Mouse (Mus musculus) heart, embryonic 16.5 days (tissue): ENCODE data around the gene Ppp1r37. TPM values are rescaled to one million over a fixed set of nuclear protein-coding genes. Genes with fewer than 3 reads are reported as not detected.
A peak's percentile ranks its signal among the peaks of the same experiment; 100 is the strongest.

Experiments used
- ATAC-seq: fragments of 200-750 bp; cut with Nextera tagmentation; replicated peaks from 2 replicates; pipeline ENCODE4 v1.8.0; 2017; ENCODE audit warnings: moderate number of reproducible peaks; ENCODE audit not compliant: insufficient read depth, low FRiP score; ENCODE audit errors: extremely low read depth
- H3K27ac ChIP-seq: fragments of 300-500 bp; sonication (generic); 2 replicates; pipeline ENCODE4 v1.5.1; 2014; ENCODE audit warnings: mild to moderate bottlenecking, low read length, control low read depth, moderate library complexity
- H3K27me3 ChIP-seq: fragments of 300-500 bp; sonication (generic); 2 replicates; pipeline ENCODE4 v1.6.1; 2014; ENCODE audit warnings: low read length, mixed read lengths; ENCODE audit not compliant: control insufficient read depth, insufficient read depth
- H3K36me3 ChIP-seq: fragments of 300-500 bp; sonication (generic); 2 replicates; pipeline ENCODE4 v1.6.1; 2014; ENCODE audit not compliant: control insufficient read depth, insufficient read depth
- H3K4me1 ChIP-seq: fragments of 300-500 bp; sonication (generic); 2 replicates; pipeline ENCODE4 v1.6.1; 2014; ENCODE audit warnings: low read length, mixed read lengths; ENCODE audit not compliant: control insufficient read depth, insufficient read depth
- H3K4me2 ChIP-seq: fragments of 300-500 bp; sonication (generic); 2 replicates; pipeline ENCODE4 v1.6.1; 2014; ENCODE audit warnings: low read depth, mild to moderate bottlenecking, control low read depth, low read length
- H3K4me3 ChIP-seq: fragments of 300-500 bp; sonication (generic); 2 replicates; pipeline ENCODE4 v1.5.1; 2014; ENCODE audit warnings: mild to moderate bottlenecking, control low read depth, low read length
- H3K9ac ChIP-seq: fragments of 300-500 bp; sonication (generic); 2 replicates; pipeline ENCODE4 v1.6.1; 2014; ENCODE audit warnings: low read length, control low read depth
- H3K9me3 ChIP-seq: fragments of 300-500 bp; sonication (generic); replicated peaks from 2 replicates; pipeline ENCODE4 v1.6.1; 2016; ENCODE audit warnings: low read length; ENCODE audit not compliant: control insufficient read depth
- WGBS: fragments of 180-500 bp; shearing (Covaris S2); extraction: QIAGEN DNeasy Blood & Tissue Kit; methylation state at CpG from one replicate; pipeline ENCODE4 v1.1.7; 2014; 5-methylcytosine and 5-hydroxymethylcytosine counted together
- polyA plus RNA-seq: library from polyadenylated mRNA; unstranded; fragments of >200 nt; fragmentation: Nextera tagmentation; extraction: Ambion mirVana; gene quantifications from 2 replicates; pipeline ENCODE4 v1.2.1, GENCODE M21; 2015

Ppp1r37 gene
- polyA plus RNA-seq, 1 experiment from 2014 or later = 18.2 TPM

- Histone ChIP-seq H3K27me3 (no peaks in the 10 kb centered on the region), H3K9ac (no peak overlapping the region), H3K4me1 (no peaks in the 10 kb centered on the region), H3K36me3 (peaks cover 47% of the 10 kb centered on the region), H3K9me3 (no peaks in the 10 kb centered on the region), H3K27ac (no peak overlapping the region), H3K4me3 (no peak overlapping the region), H3K4me2 (no peak overlapping the region)
- ATAC-seq = no peak
- whole genome bisulfite sequencing = 82% methylated on average over 10 of the region's 10 CpGs
Measured at GRCm38 (mm10) chr7:19593061-19593730, 30.3 kb upstream of the Ppp1r37 start.

GRCm38 (mm10) chr7:19589917-19590316 lies 27.0 kb upstream of the Ppp1r37 start:
- Histone ChIP-seq H3K4me2 (no peak overlapping the region), H3K4me3 (no peak overlapping the region), H3K9me3 (no peaks in the 10 kb centered on the region), H3K27ac (no peak overlapping the region), H3K27me3 (no peaks in the 10 kb centered on the region), H3K9ac (no peak overlapping the region), H3K4me1 (peaks cover 2% of the 10 kb centered on the region; the same call in 1 of the 2 replicates), H3K36me3 (peaks cover 70% of the 10 kb centered on the region)
- no peak for ATAC-seq
- WGBS = 59% methylated on average over 3 of the region's 3 CpGs

GRCm38 (mm10) chr7:19589207-19589606 lies 26.3 kb upstream of the Ppp1r37 start:
- H3K27ac ChIP-seq = no peak overlapping the region
- 55% methylated on average over 3 of the region's 3 CpGs for WGBS
- peaks cover 2% of the 10 kb centered on the region; the same call in 1 of the 2 replicates for H3K4me1 ChIP-seq
- no peaks in the 10 kb centered on the region for H3K9me3 ChIP-seq
- H3K36me3 ChIP-seq = peaks cover 75% of the 10 kb centered on the region
- no peak for ATAC-seq
- H3K4me3 ChIP-seq = no peak overlapping the region
- no peaks in the 10 kb centered on the region for H3K27me3 ChIP-seq
- H3K4me2 ChIP-seq = no peak overlapping the region
- H3K9ac ChIP-seq = no peak overlapping the region

- no peaks in the 10 kb centered on the region for H3K9me3 ChIP-seq
- no peak overlapping the region for H3K27ac ChIP-seq
- no peak overlapping the region for H3K9ac ChIP-seq
- ATAC-seq = no peak
- H3K27me3 ChIP-seq = no peaks in the 10 kb centered on the region
- peaks cover 82% of the 10 kb centered on the region for H3K36me3 ChIP-seq
- peaks cover 2% of the 10 kb centered on the region; the same call in 1 of the 2 replicates for H3K4me1 ChIP-seq
- WGBS = 75% methylated on average over 46 of the region's 46 CpGs
- no peak overlapping the region for H3K4me2 ChIP-seq
- H3K4me3 ChIP-seq = no peak overlapping the region
Measured at GRCm38 (mm10) chr7:19586269-19586668, 23.4 kb upstream of the Ppp1r37 start.

- 83% methylated on average over 8 of the region's 8 CpGs for WGBS
- no peak for ATAC-seq
- Histone ChIP-seq H3K9ac (no peak overlapping the region), H3K36me3 (peaks cover 39% of the 10 kb centered on the region), H3K4me2 (no peak overlapping the region), H3K4me1 (peaks cover 12% of the 10 kb centered on the region), H3K27me3 (peaks cover 24% of the 10 kb centered on the region), H3K4me3 (no peak overlapping the region), H3K27ac (no peak overlapping the region), H3K9me3 (no peaks in the 10 kb centered on the region)
Measured at GRCm38 (mm10) chr7:19580634-19581033, 17.8 kb upstream of the Ppp1r37 start.

- peaks cover 12% of the 10 kb centered on the region for H3K4me1 ChIP-seq
- no peak overlapping the region for H3K4me3 ChIP-seq
- no peak overlapping the region for H3K27ac ChIP-seq
- H3K9me3 ChIP-seq = no peaks in the 10 kb centered on the region
- no peak overlapping the region for H3K9ac ChIP-seq
- peaks cover 24% of the 10 kb centered on the region for H3K27me3 ChIP-seq
- WGBS = 86% methylated on average over 10 of the region's 10 CpGs
- H3K4me2 ChIP-seq = no peak overlapping the region
- peaks cover 32% of the 10 kb centered on the region for H3K36me3 ChIP-seq
- ATAC-seq = no peak
Measured at GRCm38 (mm10) chr7:19579751-19580150, 16.9 kb upstream of the Ppp1r37 start.

GRCm38 (mm10) chr7:19578436-19578835 lies 15.6 kb upstream of the Ppp1r37 start:
- H3K9ac ChIP-seq = no peak overlapping the region
- H3K4me3 ChIP-seq = no peak overlapping the region
- peaks cover 19% of the 10 kb centered on the region for H3K36me3 ChIP-seq
- H3K4me2 ChIP-seq = no peak overlapping the region
- WGBS = 60% methylated on average over 4 of the region's 4 CpGs
- no peak overlapping the region for H3K27ac ChIP-seq
- peaks cover 15% of the 10 kb centered on the region for H3K4me1 ChIP-seq
- no peaks in the 10 kb centered on the region for H3K9me3 ChIP-seq
- ATAC-seq = 0 out of 2 replicates have a peak, but pooled peaks have one; percentile 4
- H3K27me3 ChIP-seq = peaks cover 24% of the 10 kb centered on the region

GRCm38 (mm10) chr7:19577877-19578414 lies 15.1 kb upstream of the Ppp1r37 start:
- Histone ChIP-seq H3K27me3 (peaks cover 24% of the 10 kb centered on the region), H3K9ac (peak overlapping the region; percentile 54)
- 16% methylated on average over 10 of the region's 10 CpGs for WGBS

GRCm38 (mm10) chr7:19577141-19577852 lies 14.4 kb upstream of the Ppp1r37 start, which contains the start of the genes Zfp296 and Gemin7:
TSS of gene Zfp296 (plus strand) at chr7:19577287.
TSS of gene Gemin7 (minus strand) at chr7:19577595.
- WGBS = under 1% methylated on average over 56 of the region's 56 CpGs
- Histone ChIP-seq H3K4me2 (peak within 1 kb of the TSS; percentile 85), H3K9me3 (no peaks in the 10 kb centered on the region), H3K27me3 (peaks cover 24% of the 10 kb centered on the region), H3K9ac (peak within 1 kb of the TSS; percentile 54), H3K36me3 (peaks cover 9% of the 10 kb centered on the region), H3K4me1 (peaks cover 18% of the 10 kb centered on the region), H3K4me3 (peak within 1 kb of the TSS; percentile 56), H3K27ac (no peak within 1 kb of the TSS)
- no peak for ATAC-seq

More at GRCm38 (mm10) chr7:19577877-19578414, 15.1 kb upstream of the Ppp1r37 start:
- Histone ChIP-seq H3K9me3 (no peaks in the 10 kb centered on the region), H3K36me3 (peaks cover 14% of the 10 kb centered on the region), H3K27ac (no peak overlapping the region), H3K4me1 (peaks cover 15% of the 10 kb centered on the region), H3K4me3 (peak overlapping the region; percentile 56), H3K4me2 (peak overlapping the region; percentile 85)
- no peak for ATAC-seq
